In genomic region chr10:115470621-115471334, GRCm38 (mm10) we compare ENCODE assay signal across 8 mouse cellular contexts.
DNase-seq lines count a peak whose midpoint lies in the region; ATAC-seq and TF ChIP-seq lines count a peak whose summit lies in the region.

No protein-coding gene starts in this region.

- no peak for TF ChIP-seq EP300 in heart, adult 2 months (IDR thresholded peaks at IDR 0.05; ENCODE audit: insufficient read depth, low read depth, low read length)

- H3K4me3 ChIP-seq in heart, adult 2 months, result peak overlapping the region; percentile 5; the same call in 1 of the 2 replicates
- peak overlapping the region; percentile 19; the same call in 1 of the 2 replicates for H3K4me3 ChIP-seq in hindbrain, embryonic 11.5 days (ENCODE audit: low read depth, low read length)
- H3K4me3 ChIP-seq in midbrain, embryonic 14.5 days (replicated peaks; ENCODE audit: low read depth, low read length), result peak overlapping the region; percentile 30

- ATAC-seq in hindbrain, embryonic 11.5 days (ENCODE audit: low FRiP score), result no peak
- no peak for ATAC-seq in midbrain, embryonic 14.5 days (ENCODE audit: low FRiP score, low TSS enrichment)

- no peak overlapping the region; the same call in 1 of the 2 replicates for H3K9ac ChIP-seq in heart, adult 2 months (ENCODE audit: low read depth, low read length)
- H3K9ac ChIP-seq in hindbrain, embryonic 11.5 days (ENCODE audit: low read depth, low read length), result 0 out of 2 replicates have a peak overlapping the region, but pooled peaks have one; percentile 24
- peak overlapping the region; percentile 40; the same call in 1 of the 2 replicates for H3K9ac ChIP-seq in midbrain, embryonic 14.5 days (replicated peaks; ENCODE audit: low read length)

- H3K27me3 ChIP-seq in heart, adult 2 months (ENCODE audit: control insufficient read depth, insufficient read depth, low read length), result no peaks in the 10 kb centered on the region
- no peaks in the 10 kb centered on the region for H3K27me3 ChIP-seq in hindbrain, embryonic 11.5 days (ENCODE audit: control insufficient read depth, insufficient read depth, low read length)
- no peaks in the 10 kb centered on the region; the same call in 1 of the 2 replicates for H3K27me3 ChIP-seq in midbrain, embryonic 14.5 days (ENCODE audit: control insufficient read depth, insufficient read depth, low read length)

- H3K79me2 ChIP-seq in heart, adult 2 months (replicated peaks; ENCODE audit: control insufficient read depth, insufficient read depth, low read length), result no peaks in the 10 kb centered on the region

- TF ChIP-seq POLR2A in heart, adult 2 months (IDR thresholded peaks at IDR 0.05; ENCODE audit: insufficient read depth, low read depth, low read length), result no peak

- no peaks in the 10 kb centered on the region for H3K4me1 ChIP-seq in heart, adult 2 months (ENCODE audit: control insufficient read depth, insufficient read depth, low read length)
- no peaks in the 10 kb centered on the region for H3K4me1 ChIP-seq in hindbrain, embryonic 11.5 days (replicated peaks; ENCODE audit: control insufficient read depth, insufficient read depth, low read length)
- no peaks in the 10 kb centered on the region for H3K4me1 ChIP-seq in midbrain, embryonic 14.5 days (ENCODE audit: control insufficient read depth, insufficient read depth, low read length)

- H3K4me2 ChIP-seq in hindbrain, embryonic 11.5 days (replicated peaks; ENCODE audit: low read depth, low read length), result peak overlapping the region; percentile 33
- H3K4me2 ChIP-seq in midbrain, embryonic 14.5 days (ENCODE audit: low read length), result peak overlapping the region; percentile 34

- no peak for TF ChIP-seq CTCF in heart, adult 2 months (IDR thresholded peaks at IDR 0.05)

- no peaks in the 10 kb centered on the region for H3K9me3 ChIP-seq in hindbrain, embryonic 11.5 days (ENCODE audit: control insufficient read depth, low read length)
- no peaks in the 10 kb centered on the region for H3K9me3 ChIP-seq in midbrain, embryonic 14.5 days (ENCODE audit: control insufficient read depth, low read length)

- DNase-seq in heart, adult 2 months, result no peak
- no peak for DNase-seq in heart, postnatal 25 days (ENCODE audit: low spot score)
- DNase-seq in cerebellum, postnatal 36 days, result peak; percentile 13 to 20
- peak; percentile 42 for DNase-seq in hindbrain, embryonic 11.5 days (ENCODE audit: low spot score)
- DNase-seq in midbrain, embryonic 14.5 days, result peak; percentile 77
- DNase-seq in gastrocnemius, postnatal 4 days (ENCODE audit: low spot score in 2 of 2), result no peak
- no peak for DNase-seq in left cerebral cortex, adult 9 months (ENCODE audit: low spot score in 2 of 2)
- no peak for DNase-seq in gastrocnemius, postnatal 14 days

- intact Hi-C loops in heart, adult 2 months (cut with DNase I), result no loop called here
- intact Hi-C loops in heart, postnatal 25 days (cut with DNase I), result no loop called here
- intact Hi-C loops in gastrocnemius, postnatal 14 days (cut with DNase I; ENCODE audit: low total_unique reads), result no loop called here

- no peaks in the 10 kb centered on the region for H3K36me3 ChIP-seq in heart, adult 2 months (ENCODE audit: control insufficient read depth, insufficient read depth, low read length)
- H3K36me3 ChIP-seq in hindbrain, embryonic 11.5 days (ENCODE audit: control insufficient read depth, insufficient read depth, low read length), result no peaks in the 10 kb centered on the region
- H3K36me3 ChIP-seq in midbrain, embryonic 14.5 days (ENCODE audit: control insufficient read depth, insufficient read depth, low read length), result no peaks in the 10 kb centered on the region

- H3K27ac ChIP-seq in heart, adult 2 months, result no peak overlapping the region
- no peak overlapping the region for H3K27ac ChIP-seq in hindbrain, embryonic 11.5 days (ENCODE audit: low read depth, low read length)
- peak overlapping the region; percentile 50 for H3K27ac ChIP-seq in midbrain, embryonic 14.5 days (replicated peaks; ENCODE audit: low read depth, low read length)

- 33% methylated on average over 17 of the region's 17 CpGs for WGBS in heart, adult 2 months
- 38% methylated on average over 17 of the region's 17 CpGs for WGBS in hindbrain, embryonic 11.5 days
- WGBS in midbrain, embryonic 14.5 days, result 36% methylated on average over 17 of the region's 17 CpGs

Comparison
In these comparisons a context has a peak if more than half of its experiments do, and no peak if none do; other contexts are left out.
1. DNase-seq: peak in cerebellum, postnatal 36 days (2 of 2), hindbrain, embryonic 11.5 days (single experiment) and midbrain, embryonic 14.5 days (single experiment); none in heart, adult 2 months (0 of 2), heart, postnatal 25 days (single experiment), gastrocnemius, postnatal 4 days (0 of 2), left cerebral cortex, adult 9 months (0 of 2) and gastrocnemius, postnatal 14 days (single experiment).
2. Peak in every context shown above with its lines, with median percentiles within 50 percentile points of each other: H3K4me3 ChIP-seq.